Mouse (Mus musculus) embryo, embryonic 9.5 days (tissue): Measurements from ENCODE around the gene Anapc16.
"Not testable (repeated sequence)": the region's sequence is repeated elsewhere in the genome, so short reads cannot be mapped to it uniquely, and the experiment has no call there.

Experiments
- DNase-seq: peaks from one replicate; pipeline ENCODE4 v3.0.0-alpha.2; 2017; ENCODE audit errors: extremely low spot score

The Anapc16 gene

DNA sequence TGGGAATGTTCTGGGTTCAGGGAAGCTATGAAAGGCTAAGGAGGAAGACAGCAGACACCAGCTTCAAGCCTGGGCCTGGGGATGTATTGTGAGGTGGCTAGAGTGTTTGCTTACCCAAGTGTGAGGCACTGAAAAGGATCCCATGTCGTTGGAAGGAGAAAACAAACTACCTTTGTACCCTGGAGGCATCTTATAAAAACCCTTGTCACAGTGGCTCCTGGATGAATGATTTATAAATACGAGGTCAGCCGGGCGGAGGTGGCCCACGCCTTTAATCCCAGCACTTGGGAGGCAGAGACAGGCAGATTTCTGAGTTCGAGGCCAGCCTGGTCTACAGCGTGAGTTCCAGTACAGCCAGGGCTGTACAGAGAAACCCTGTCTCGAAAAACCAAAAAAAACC lies 1.3 kb downstream of the Anapc16 start:
- not testable (repeated sequence) for DNase-seq

- no peak for DNase-seq
Observed at GRCm38 (mm10) chr10:59999057-59999456, 3.9 kb downstream of the Anapc16 start.

DNA sequence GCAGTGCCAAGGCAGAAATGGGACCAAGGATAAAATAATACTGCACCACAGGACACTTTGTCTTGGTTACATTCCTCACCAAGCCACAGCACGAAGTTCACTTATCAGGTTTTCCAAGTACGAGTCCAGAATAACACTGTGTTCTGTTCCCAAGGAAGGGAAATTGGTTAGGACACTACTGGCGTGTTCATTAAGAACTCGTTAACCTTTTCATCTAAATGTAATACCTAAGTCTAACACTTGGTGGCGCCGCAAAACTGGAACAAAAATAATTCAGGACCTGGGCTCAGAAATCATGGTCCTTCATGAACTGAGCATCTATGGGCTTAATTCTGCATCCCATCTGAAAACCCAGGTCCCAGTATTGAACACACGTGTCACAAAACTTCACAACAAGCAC lies 5.3 kb downstream of the Anapc16 start:
- peak; percentile 77 for DNase-seq

GRCm38 (mm10) chr10:59995889-59996288 lies 7.0 kb downstream of the Anapc16 start:
- DNase-seq, result no peak

DNA sequence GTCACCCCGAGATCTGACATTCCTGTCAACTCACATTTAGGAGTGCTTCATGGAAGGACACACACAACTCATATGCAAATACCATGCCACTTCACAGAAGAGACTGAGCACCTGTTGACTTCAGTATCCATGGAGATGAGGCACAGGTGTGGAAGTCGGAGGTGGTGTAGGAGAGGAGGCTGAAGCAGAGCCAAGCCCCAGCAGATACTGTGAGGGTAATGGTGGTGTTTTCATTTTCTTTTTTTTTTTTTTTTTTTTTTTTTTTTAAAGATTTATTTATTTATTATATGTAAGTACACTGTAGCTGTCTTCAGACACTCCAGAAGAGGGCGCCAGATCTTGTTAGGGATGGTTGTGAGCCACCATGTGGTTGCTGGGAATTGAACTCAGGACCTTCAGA lies 9.1 kb downstream of the Anapc16 start:
- DNase-seq, result not testable (repeated sequence)

GRCm38 (mm10) chr10:59992024-59992423 lies 10.9 kb downstream of the Anapc16 start:
- no peak for DNase-seq

DNA sequence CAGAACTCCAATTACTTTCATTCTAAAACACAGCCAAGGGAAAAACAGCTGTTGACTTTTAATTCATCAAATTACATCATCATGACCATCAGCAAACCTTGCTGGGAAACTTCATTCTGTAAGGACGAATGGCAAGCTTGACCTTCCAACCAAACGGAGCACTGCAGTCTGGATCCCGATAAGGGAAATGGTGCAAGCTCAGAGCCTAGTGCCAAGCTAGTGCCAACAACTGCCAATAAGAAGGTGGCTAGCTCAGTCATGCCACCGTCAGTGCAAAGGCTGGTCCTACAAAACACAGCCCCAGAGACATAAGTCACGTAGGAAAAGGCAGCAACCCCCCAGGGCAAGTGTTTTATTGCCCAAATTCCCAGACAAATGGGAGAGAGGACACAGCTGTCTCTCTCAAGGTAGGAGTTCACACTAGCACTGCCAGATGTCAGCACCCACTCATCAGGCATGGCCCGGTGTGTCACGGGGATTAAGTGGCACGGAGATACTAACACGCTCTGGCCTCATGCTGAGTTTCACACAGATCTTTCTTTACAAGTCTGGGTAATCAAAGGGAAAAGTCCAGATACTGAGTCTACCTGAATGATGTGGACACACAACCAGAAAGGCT lies 11.6 kb downstream of the Anapc16 start:
- no peak for DNase-seq

DNA sequence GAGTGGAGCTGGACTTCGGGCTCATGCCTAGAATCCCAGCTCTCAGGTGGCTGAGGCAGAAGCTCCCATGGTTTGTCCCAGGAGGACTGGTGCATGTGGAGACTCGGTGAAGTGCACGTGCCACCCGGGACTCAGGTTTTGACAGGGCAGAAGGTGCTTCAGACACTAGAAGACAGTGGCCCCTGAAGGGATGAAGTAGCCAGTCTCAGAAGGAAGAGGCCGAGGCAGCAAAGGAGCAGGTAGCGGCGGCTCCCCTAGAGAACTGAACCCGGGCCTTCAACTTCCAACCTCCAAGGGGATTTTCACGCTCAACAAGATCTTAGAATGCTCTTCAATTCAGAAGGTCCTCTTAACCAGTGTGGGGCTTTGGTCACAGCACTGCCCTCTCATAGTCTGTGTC lies 12.5 kb downstream of the Anapc16 start:
- no peak for DNase-seq

GRCm38 (mm10) chr10:59988036-59988435 lies 14.9 kb downstream of the Anapc16 start:
- DNase-seq, result no peak

- no peak for DNase-seq
Observed at GRCm38 (mm10) chr10:59982379-59982873, 20.5 kb downstream of the Anapc16 start.

DNA sequence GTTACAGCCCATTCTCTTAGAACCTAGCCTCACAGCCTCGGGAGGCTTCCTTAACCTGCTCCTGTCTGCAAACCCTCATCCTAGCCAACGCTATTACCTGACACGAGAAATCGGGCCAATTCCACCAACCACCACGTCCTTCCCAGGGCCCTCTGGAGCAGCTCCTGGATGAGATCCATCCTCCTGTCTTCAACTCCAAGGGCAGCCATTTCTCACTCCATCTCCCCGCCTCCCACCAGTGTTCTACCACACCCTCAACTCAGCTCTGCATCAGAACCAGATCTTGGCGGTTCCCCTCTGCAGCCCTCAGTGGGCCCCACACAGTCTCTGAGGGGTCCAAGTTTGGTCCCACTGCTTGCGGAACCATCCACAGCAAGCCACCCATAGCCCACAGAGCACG lies 21.1 kb downstream of the Anapc16 start:
- DNase-seq, result no peak

- DNase-seq, result no peak
Observed at GRCm38 (mm10) chr10:59981336-59981735, 21.6 kb downstream of the Anapc16 start.

DNA sequence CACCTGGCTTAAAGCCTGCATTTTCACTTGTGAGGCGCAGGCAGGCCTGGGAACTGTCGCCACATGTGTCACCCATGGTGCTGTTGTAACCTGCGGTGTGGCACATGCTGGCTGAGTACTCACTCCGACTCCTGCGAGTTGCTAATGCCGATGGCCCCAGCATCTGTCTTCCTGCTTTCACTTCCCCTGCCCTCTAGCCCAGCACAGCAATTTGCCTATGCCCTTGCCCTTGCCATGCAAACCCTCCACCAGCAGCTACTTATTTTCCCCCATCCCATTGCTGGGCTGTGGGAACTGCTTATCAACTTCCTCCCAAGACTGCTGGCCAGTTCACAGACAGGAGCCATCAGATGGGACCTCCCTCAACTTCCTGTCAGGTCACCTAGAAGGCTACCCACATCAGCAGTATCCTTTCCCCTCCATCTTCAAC lies 22.1 kb downstream of the Anapc16 start:
- DNase-seq, result no peak

DNA sequence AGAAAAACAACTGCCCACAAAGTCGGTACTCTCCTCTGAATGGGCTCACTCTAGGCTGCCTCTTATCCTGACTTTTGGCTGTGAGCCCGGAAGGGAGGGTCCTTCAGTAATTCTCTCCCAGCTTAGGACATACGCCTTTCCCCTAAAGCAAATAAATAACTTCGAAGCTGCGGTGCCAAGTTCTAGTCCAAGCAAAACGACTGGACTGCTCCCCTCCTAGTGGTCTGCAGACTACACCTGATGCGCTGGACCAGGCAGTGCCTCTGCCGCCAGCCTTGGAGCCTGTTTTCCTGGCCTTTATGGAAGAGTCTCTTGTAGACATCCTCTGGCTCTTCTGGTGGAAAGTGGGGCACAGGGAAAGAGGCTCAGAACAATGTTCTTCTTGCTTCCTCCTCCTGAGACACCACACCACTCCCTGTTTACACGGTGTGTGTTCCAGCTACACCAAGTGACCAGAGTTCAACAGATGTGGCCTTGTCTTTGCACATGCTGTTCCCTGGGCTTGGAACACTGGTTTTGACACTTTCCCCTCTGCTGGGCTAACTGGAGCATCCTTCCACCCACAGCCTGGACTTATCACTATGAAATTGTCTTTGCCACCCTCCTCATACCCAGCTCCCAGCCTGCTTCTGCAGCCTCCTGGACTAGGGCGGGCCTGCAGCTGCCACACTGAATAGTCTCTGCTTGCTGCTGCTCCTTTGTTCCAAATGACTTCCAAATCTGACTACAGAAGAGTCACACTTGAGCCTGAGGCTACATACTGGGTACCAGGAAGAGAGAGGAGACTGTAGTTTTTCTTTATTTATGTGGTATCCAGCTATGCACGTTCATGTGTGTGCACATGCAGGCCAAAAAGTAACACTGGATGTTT lies 23.8 kb downstream of the Anapc16 start:
- DNase-seq, result no peak

- no peak for DNase-seq
Observed at GRCm38 (mm10) chr10:59978401-59978800, 24.5 kb downstream of the Anapc16 start.

DNA sequence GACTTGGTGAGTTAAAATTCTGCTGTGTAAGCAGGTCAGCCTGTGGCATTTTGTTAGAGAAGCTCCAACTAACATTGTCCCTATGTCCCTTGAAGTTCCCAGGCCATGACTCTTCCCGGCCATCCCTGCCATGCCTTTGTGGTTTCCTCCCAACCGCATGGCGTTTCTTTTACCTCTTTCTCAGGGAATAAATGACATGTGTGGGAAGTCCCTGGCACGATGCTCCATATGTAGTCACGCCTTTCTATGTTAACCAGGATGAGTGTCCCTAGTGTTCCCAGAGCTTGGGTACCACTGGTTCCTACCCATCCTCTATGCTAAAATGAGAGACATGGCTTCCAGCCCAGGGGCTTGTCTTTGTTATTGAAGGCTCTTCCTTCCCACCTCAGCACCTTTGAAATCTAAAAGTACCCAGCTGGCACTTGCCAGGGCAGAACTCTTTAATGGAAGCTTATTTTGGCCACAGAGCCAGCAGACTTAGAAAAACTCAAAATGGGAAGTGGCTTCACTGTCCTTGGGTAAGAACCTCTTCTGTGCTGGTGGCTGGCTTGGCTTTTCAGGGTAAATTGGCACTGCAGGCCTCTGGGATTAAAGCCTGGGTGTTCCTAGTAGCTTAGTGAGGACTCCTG lies 25.1 kb downstream of the Anapc16 start:
- DNase-seq, result no peak

GRCm38 (mm10) chr10:59977141-59977540 lies 25.8 kb downstream of the Anapc16 start:
- no peak for DNase-seq

GRCm38 (mm10) chr10:59974786-59975185 lies 28.1 kb downstream of the Anapc16 start:
- no peak for DNase-seq

- DNase-seq, result peak; percentile 42
Observed at GRCm38 (mm10) chr10:59974191-59974664, 28.7 kb downstream of the Anapc16 start.

GRCm38 (mm10) chr10:59973400-59973799 lies 29.5 kb downstream of the Anapc16 start:
- DNase-seq, result no peak

DNA sequence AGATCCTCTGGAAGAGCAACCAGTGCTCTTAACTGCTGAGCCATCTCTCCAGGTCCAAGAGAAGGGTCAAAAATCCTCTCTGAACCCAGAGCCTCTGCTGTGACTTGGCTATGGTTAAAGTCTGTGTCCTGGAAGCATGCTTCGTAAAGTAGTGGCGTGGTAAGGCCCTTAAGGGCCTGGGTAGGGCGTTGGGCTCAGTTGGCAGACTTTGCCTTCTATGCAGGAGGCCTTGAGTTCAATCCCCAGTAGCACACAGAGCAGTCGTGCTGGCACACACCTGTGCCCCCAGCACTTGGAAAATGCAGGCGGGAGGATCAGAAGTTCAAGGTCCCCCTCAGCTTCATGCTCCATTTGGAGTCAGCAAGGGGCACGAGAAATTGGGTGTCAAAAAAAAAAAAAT lies 29.9 kb downstream of the Anapc16 start:
- DNase-seq, result no peak

GRCm38 (mm10) chr10:59972534-59972933 lies 30.4 kb downstream of the Anapc16 start:
- no peak for DNase-seq
